Mouse (Mus musculus) heart, adult 2 months (tissue): ENCODE results near the gene Paqr8.

Experiments
- CTCF ChIP-seq: fragments of 200-600 bp; IDR thresholded peaks from 2 replicates; pipeline ENCODE4 v1.8.1; 2022; ENCODE audit warnings: antibody characterized with exemption, mild to moderate bottlenecking, moderate library complexity
- EP300 ChIP-seq: fragments of 200-500 bp; IDR thresholded peaks from 2 replicates; pipeline ENCODE4 v1.6.1; 2011; ENCODE audit warnings: low read depth, low read length, control low read depth; ENCODE audit not compliant: insufficient read depth

- TF ChIP-seq CTCF (no peak), EP300 (no peak)
Observed at GRCm38 (mm10) chr1:20921081-20921528, 30.7 kb downstream of the Paqr8 start.
